Mouse (Mus musculus) left cerebral cortex, postnatal 36 days (tissue): ENCODE measurements around the gene Ctbs. TPM values are rescaled to one million over a fixed set of nuclear protein-coding genes. Genes with fewer than 3 reads are reported as not detected.
A peak's percentile ranks its signal among the peaks of the same experiment; 100 is the strongest.

Experiments
- DNase-seq, 2 experiments: peaks; one replicate each; pipeline ENCODE4 v3.0.0; 2021 to 2022; ENCODE audit warnings: low spot score in 2 of 2, mixed read lengths in 1 of 2
- intact Hi-C: fragments of 180-260 bp; cut with DNase I; formaldehyde crosslinking; loops from one replicate; pipeline ENCODE4 v1.15.1; 2025
- total RNA-seq, 2 experiments: library from RNA; stranded (reverse); gene quantifications; 2 replicates each; pipeline ENCODE4 v1.2.3; 2021

Ctbs gene
- 1 to 10 TPM; 6.6 to 8.9 TPM for total RNA-seq

- intact Hi-C loops = no loop called here
- no peak for DNase-seq
Measured at GRCm38 (mm10) chr3:146449745-146450250, at the start of gene Ctbs. Ctbs (plus strand) TSS chr3:146449795.

GRCm38 (mm10) chr3:146403770-146404169, 45.8 kb upstream of the Ctbs start:
- intact Hi-C loops = loop anchor here (5.0 kb wide), 1 partner anchor 56 kb away; no protein-coding TSS in a partner anchor
- no peak for DNase-seq

- intact Hi-C loops = loop anchor here (5.0 kb wide), 1 partner anchor 57 kb away; no protein-coding TSS in a partner anchor
- DNase-seq = peak; percentile 97 to 98
Measured at GRCm38 (mm10) chr3:146404311-146405201, 45.0 kb upstream of the Ctbs start, which contains the start of gene Ssx2ip. Ssx2ip (plus strand) TSS chr3:146404642.

DNA sequence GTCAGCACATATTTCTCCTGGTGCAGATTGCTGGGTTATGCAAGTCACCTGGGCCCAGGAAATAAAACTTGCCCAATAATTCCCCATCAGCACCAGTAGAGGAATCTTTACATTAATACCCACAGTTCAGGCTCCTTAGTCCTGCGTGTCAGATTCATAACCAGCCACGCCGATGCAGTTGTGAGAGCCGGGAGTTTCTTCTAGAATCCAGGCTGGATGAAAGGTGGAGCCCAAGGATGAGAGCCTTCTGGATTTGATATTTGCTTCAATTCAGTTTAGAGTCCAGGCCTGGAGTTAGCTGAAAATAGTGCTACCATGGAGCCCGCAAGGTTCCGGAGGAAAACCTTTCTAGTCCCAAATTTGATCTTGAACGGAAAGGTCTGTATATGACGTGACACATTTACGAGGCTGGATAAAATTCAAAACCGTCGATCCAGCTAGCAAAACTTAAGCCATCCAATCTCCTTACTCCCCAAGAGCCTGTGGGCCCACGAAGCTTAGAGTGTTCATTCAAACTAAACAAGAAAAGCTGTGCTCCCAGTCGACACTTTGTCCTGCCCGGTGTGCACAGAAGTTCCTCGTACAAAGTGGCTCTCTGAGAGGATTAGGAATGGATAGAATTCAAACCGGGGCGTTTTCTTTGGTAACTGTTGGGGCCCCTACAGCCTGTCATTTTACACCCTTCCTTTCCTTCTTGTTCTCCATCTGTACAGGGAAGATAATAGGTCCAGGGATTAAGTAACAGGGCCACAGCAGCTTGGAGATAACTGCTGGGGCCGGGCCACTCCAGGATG, 44.2 kb upstream of the Ctbs start:
- intact Hi-C loops = no loop called here
- DNase-seq = no peak

DNA sequence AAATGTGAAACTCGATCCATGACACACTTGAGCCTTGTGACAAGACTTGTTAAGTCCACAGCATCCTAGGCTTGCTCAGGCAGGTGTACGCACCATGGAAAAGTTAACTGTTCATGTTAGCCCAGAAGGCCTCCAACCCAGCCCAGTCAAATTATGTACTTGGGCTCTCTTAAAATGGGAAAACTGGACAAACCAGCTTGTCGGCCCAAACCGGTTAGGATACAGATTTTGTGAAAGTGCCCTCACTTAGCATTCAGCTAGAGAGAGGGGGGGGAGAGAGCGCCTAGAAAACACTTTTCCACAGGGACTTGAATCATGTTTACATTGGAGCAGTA, 43.6 kb upstream of the Ctbs start:
- intact Hi-C loops = no loop called here
- DNase-seq = no peak

GRCm38 (mm10) chr3:146407086-146407721, 42.4 kb upstream of the Ctbs start:
- intact Hi-C loops = no loop called here
- no peak for DNase-seq

- no peak for DNase-seq
- intact Hi-C loops = no loop called here
Measured at GRCm38 (mm10) chr3:146410114-146410513, 39.5 kb upstream of the Ctbs start.

DNA sequence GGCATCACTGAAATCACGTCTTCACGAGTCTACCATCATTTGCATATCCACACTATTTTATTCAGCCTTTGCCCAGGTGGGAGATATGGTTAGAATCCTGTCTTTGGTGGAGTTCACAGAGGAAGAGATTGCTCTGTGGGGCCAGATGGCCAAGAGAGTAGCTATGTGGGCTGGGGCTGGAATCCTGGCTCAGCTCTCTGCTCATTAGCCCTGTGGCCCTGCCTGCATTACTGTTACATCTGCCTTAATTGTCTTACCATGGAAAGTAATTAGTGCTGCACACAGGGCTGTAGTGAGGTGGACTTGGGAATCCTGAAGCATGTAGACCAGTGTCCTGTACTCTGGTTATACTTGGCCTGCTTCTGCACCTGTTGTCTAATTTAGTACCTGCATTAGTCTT, 37.6 kb upstream of the Ctbs start:
- no peak for DNase-seq
- intact Hi-C loops = no loop called here

GRCm38 (mm10) chr3:146412480-146412879, 37.1 kb upstream of the Ctbs start:
- no peak for DNase-seq
- intact Hi-C loops = no loop called here

- no peak for DNase-seq
- intact Hi-C loops = no loop called here
Measured at GRCm38 (mm10) chr3:146413016-146413415, 36.6 kb upstream of the Ctbs start.

- DNase-seq = no peak
- intact Hi-C loops = no loop called here
Measured at GRCm38 (mm10) chr3:146413992-146414391, 35.6 kb upstream of the Ctbs start.

DNA sequence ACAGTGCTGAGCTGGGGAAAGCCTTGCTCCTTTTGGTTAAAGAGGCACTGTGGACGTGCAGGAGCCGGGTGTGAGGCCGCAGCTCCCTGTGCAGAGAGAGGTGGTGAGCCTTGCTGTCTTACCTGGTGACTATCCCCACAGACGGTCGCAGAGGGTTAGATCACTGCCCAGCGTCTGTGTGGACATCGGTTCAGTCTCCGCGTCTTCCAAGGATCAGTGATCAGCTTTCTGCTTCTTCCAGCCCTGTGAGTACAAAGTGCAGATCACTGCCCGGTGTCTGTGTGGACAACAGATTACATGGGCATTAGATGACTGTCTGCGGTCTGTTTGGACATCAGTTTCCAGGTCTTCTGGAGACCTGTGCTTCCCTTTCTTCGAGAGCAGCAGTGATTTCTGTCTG, 35.0 kb upstream of the Ctbs start:
- intact Hi-C loops = no loop called here

DNA sequence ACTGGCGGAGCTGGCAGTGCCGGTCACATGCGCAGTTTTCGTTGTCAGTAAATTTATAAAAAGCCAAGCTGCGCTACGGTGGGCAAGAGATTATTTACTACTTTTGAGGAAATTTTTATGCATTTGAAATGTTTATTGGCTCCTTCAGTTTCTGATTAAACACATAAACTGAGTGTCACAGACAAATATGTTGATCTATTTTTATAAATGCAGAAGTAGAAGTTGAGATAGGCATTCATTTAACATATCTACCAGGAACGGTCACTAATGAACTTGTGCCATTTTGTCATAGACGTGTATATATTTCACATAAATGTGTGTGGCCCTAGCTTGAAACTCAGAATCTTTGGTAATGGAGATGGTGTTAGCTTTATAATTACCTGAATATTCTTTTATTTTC, 31.7 kb upstream of the Ctbs start:
- DNase-seq = no peak
- intact Hi-C loops = no loop called here

More for the DNA sequence above, 35.0 kb upstream of the Ctbs start:
- DNase-seq = no peak

DNA sequence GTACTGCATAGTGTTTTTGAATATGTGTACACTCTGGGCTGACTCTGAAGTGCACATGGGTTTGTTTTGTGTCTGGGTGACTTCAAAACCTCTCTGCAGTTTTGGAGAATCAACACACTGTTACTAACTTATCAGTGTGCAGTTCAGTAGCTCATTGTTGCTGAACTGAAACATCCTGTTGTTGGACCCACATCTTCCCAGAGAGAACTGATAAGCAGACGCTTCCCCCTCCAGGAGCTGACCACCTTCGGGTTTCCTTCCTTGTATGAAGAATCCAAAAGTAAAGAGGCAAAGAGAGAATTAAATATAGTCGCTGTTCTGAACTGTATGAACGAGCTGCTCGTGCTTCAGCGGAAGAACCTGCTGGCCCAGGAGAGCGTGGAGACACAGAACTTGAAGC, 30.7 kb upstream of the Ctbs start:
- intact Hi-C loops = no loop called here
- no peak for DNase-seq

DNA sequence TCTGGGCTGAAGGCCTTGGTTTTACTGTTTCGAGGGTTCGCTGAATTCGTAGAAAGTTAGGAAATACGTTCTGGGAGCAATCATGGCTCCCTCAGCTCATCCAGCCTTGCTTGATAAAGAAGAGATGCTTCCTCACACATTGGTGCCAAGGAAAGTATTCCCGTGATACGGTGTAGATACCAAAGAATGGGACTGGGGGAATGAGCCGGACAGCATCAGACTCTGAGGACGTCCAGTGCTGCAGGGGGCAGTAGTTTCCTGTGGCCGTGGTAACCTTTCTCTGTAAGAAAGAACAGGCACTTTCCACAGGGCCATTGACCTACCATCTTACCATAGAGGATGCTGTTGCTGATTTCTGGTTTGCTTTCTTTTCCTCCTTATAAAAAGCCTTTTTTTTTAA, 30.1 kb upstream of the Ctbs start:
- intact Hi-C loops = no loop called here
- DNase-seq = no peak

GRCm38 (mm10) chr3:146419992-146420537, 29.5 kb upstream of the Ctbs start:
- intact Hi-C loops = no loop called here
- no peak for DNase-seq

GRCm38 (mm10) chr3:146421787-146422186, 27.8 kb upstream of the Ctbs start:
- no peak for DNase-seq
- intact Hi-C loops = no loop called here

DNA sequence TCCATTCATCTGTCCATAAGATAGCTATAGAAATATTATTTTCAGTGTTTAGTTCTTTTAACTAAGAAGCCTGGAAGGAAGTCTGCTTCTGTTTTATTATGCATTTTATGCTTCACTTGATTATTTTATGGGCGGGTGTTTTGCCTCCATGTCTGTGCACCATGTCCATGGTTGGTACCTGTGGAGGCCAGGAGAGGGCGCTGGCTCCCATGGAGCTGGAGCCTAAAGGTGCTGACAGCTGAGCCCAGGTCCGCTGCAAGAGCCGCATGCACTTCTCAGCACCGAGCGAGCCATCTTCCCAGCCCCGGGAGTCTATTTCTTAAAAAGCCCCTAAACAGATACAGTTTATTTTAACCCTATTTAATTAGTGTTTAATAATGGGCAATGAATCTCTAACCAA, 25.9 kb upstream of the Ctbs start:
- DNase-seq = no peak
- intact Hi-C loops = no loop called here

DNA sequence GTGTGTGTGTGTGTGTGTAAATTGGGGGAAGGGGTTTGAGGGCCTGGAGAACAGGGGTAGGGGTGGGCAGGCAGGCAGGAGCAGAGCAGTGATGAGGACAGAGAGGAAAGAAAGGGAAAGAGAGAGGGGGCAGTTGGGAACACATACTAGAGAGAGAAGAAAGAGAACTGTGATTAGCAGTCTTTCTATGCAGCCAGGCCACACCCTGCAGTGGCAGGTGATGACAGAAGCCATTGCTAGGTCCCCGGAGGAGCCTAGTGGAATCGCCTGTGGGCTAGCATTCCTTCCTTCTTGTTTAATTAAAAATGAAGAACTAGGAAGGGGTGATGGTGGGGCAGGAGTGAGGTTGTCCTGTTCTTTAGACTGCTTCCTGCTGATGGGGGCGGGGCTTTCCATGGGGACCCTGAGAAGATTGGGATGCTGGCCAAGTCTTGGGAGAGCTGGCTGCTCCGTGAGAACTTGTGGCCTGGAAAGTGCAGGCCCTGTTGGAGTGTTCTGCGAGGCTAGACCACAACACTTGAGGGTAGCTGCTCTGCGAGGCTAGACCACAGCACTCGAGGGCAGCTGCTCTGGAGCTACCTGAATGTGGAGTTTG, 25.2 kb upstream of the Ctbs start:
- no peak for DNase-seq
- intact Hi-C loops = no loop called here
